Mouse (Mus musculus): ENCODE data around the gene Map3k3. TPM values are rescaled to one million over a fixed set of nuclear protein-coding genes. Genes with fewer than 3 reads are reported as not detected.
A peak's percentile ranks its signal among the peaks of the same experiment; 100 is the strongest.
"Not testable (repeated sequence)": the region's sequence is repeated elsewhere in the genome, so short reads cannot be mapped to it uniquely, and the experiment has no call there.

The Map3k3 gene
- total and polyA plus RNA-seq, 3 experiments, result 28.8 to 34.1 (median 32.3) TPM

DNA sequence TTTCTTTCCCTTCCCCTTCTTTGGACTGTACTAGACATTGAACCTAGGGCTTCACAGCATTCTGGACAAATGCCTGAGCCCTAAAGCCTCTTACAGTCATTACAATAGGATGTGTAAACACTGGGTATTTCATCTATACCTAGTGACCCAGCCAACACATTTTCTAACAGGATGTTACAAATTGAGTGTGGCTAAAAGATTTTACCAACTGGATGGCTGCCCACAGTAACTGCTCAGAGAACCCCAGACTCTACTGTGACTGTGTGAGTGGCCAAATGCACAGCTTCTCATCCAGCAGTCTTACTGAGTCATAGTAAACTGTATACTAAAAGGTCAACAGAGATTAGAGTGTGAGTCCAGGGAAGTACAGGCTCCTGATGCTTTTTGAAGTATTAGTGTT, 110.9 kb downstream of the Map3k3 start:
- dilution Hi-C loops (cut with MboI; ENCODE audit: extremely low pct_ligation_motif_present, extremely low pct_unique_long_range_greater_than_20kb, low sequenced_read_pairs) (no loop called here), in situ Hi-C loops (cut with MboI; ENCODE audit: low pct_ligation_motif_present, low pct_unique_long_range_greater_than_20kb, low sequenced_read_pairs) (no loop called here)
- H3K36me3 ChIP-seq (replicated peaks in 1 of 2; ENCODE audit: control insufficient read depth in 1 of 2, insufficient read depth in 1 of 2, low read length in 1 of 2), result peaks cover 20 to 43% of the 10 kb centered on the region in 2 experiments
- H3K4me1 ChIP-seq (ENCODE audit: control insufficient read depth in 1 of 2, insufficient read depth in 2 of 2), result peaks cover 6 to 57% of the 10 kb centered on the region in 2 experiments
- H3K27me3 ChIP-seq (replicated peaks), result no peaks in the 10 kb centered on the region
- H3K9ac ChIP-seq (ENCODE audit: insufficient read depth, low read depth), result no peak overlapping the region
- no peaks in the 10 kb centered on the region for H3K9me3 ChIP-seq (replicated peaks; ENCODE audit: low read length)
- H3K4me2 ChIP-seq (ENCODE audit: insufficient read depth, low read depth, poor library complexity, severe bottlenecking), result no peak overlapping the region
- no peak for DNase-seq (ENCODE audit: extremely low read depth)
- no peak overlapping the region for H3K27ac ChIP-seq (ENCODE audit: insufficient read depth, low read depth)
- 0 out of 2 replicates have a peak, but pooled peaks cover 4% of the 10 kb centered on the region for H3K79me2 ChIP-seq (replicated peaks; ENCODE audit: control insufficient read depth, extremely low read depth, insufficient read depth, poor library complexity, severe bottlenecking)
- no peak for TF ChIP-seq RCOR1 (conservative IDR thresholded peaks at IDR 0.05; ENCODE audit: low read depth, low read length)
- no peak for TF ChIP-seq RAD21 (IDR thresholded peaks at IDR 0.05; ENCODE audit: low read depth, low read length)
- no peak overlapping the region for H3K4me3 ChIP-seq (replicated peaks in 1 of 3; ENCODE audit: low read depth in 2 of 3, low read length in 2 of 3, poor library complexity in 1 of 3)

DNA sequence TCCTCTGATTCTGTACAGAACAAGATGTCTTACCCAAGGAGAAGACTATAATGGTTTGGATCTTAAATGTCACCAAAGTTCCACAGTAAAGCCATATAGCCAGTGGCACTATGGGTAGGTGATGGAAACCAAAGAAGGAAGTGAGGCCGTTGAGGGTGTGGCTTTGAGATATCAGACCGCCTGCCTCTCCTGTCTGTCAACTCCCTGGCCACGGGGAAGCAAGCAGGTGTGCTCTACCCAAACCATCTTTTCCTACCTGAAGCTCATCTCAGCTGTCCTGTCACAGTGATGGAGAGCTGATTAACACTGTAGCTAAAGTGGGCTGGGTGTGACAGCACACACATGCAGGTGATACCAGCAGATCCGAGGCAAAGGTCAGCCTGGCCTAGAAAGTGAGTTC, 113.9 kb downstream of the Map3k3 start:
- Histone ChIP-seq H3K79me2 (replicated peaks; ENCODE audit: control insufficient read depth, extremely low read depth, insufficient read depth, poor library complexity, severe bottlenecking) (peaks cover 8% of the 10 kb centered on the region), H3K4me2 (ENCODE audit: insufficient read depth, low read depth, poor library complexity, severe bottlenecking) (no peak overlapping the region), H3K9me3 (replicated peaks; ENCODE audit: low read length) (no peaks in the 10 kb centered on the region), H3K36me3 (replicated peaks in 1 of 2; ENCODE audit: control insufficient read depth in 1 of 2, insufficient read depth in 1 of 2, low read length in 1 of 2) (peaks cover 31 to 53% of the 10 kb centered on the region in 2 experiments), H3K27ac (ENCODE audit: insufficient read depth, low read depth) (no peak overlapping the region), H3K9ac (ENCODE audit: insufficient read depth, low read depth) (no peak overlapping the region), H3K4me3 (replicated peaks in 1 of 3; ENCODE audit: low read depth in 2 of 3, low read length in 2 of 3, poor library complexity in 1 of 3) (no peak overlapping the region), H3K27me3 (replicated peaks) (no peaks in the 10 kb centered on the region), H3K4me1 (ENCODE audit: control insufficient read depth in 1 of 2, insufficient read depth in 2 of 2) (peaks cover 10 to 72% of the 10 kb centered on the region in 2 experiments)
- TF ChIP-seq TCF12 (IDR thresholded peaks at IDR 0.05; ENCODE audit: low read depth, low read length) (no peak), EP300 (IDR thresholded peaks at IDR 0.05; ENCODE audit: low read length) (no peak), USF1 (IDR thresholded peaks at IDR 0.05; ENCODE audit: low read depth, low read length) (no peak), USF2 (conservative IDR thresholded peaks at IDR 0.05; ENCODE audit: low read depth, low read length) (no peak), SIN3A (IDR thresholded peaks at IDR 0.05; ENCODE audit: low read length) (no peak), RCOR1 (conservative IDR thresholded peaks at IDR 0.05; ENCODE audit: low read depth, low read length) (no peak), JUND (conservative IDR thresholded peaks at IDR 0.05; ENCODE audit: low read depth, low read length) (no peak), E2F4 (IDR thresholded peaks at IDR 0.05; ENCODE audit: insufficient replicate concordance, low read depth, low read length) (no peak), NELFE (IDR thresholded peaks at IDR 0.05; ENCODE audit: low read depth, low read length) (no peak), TBP (conservative IDR thresholded peaks at IDR 0.05; ENCODE audit: low read depth, low read length) (no peak), IRF4 (IDR thresholded peaks at IDR 0.05; ENCODE audit: low read depth, low read length) (no peak), POLR2AphosphoS2 (IDR thresholded peaks at IDR 0.05; ENCODE audit: low read depth, low read length) (no peak), PAX5 (IDR thresholded peaks at IDR 0.05; ENCODE audit: low read length) (no peak)
- DNase-seq (ENCODE audit: extremely low read depth), result peak; percentile 38
- dilution Hi-C loops (cut with MboI; ENCODE audit: extremely low pct_ligation_motif_present, extremely low pct_unique_long_range_greater_than_20kb, low sequenced_read_pairs) (no loop called here), in situ Hi-C loops (cut with MboI; ENCODE audit: low pct_ligation_motif_present, low pct_unique_long_range_greater_than_20kb, low sequenced_read_pairs) (no loop called here)

DNA sequence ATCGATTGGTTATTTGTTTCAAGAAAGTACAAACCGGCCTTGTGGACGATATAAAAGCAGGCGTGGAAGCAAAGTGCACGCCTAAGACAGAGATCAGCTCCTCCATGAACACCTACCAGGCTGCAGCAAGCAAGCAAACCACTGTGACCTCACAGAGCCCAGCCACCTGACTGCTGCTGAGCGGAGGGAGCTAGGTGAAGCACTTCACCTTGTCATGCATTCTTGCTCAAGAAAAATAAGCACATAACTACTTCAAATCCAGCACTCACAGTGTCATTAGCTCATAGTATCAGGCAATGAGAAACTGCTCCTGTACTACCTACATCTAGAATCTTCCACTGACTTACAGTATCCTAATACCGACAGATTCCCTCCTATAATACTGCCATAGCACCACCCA, 115.6 kb downstream of the Map3k3 start:
- H3K27ac ChIP-seq (ENCODE audit: insufficient read depth, low read depth); DNase-seq (ENCODE audit: extremely low read depth); in situ Hi-C loops (cut with MboI; ENCODE audit: low pct_ligation_motif_present, low pct_unique_long_range_greater_than_20kb, low sequenced_read_pairs); H3K4me2 ChIP-seq (ENCODE audit: insufficient read depth, low read depth, poor library complexity, severe bottlenecking); H3K4me3 ChIP-seq (replicated peaks in 1 of 3; ENCODE audit: low read depth in 2 of 3, low read length in 2 of 3, poor library complexity in 1 of 3); dilution Hi-C loops (cut with MboI; ENCODE audit: extremely low pct_ligation_motif_present, extremely low pct_unique_long_range_greater_than_20kb, low sequenced_read_pairs); H3K9ac ChIP-seq (ENCODE audit: insufficient read depth, low read depth); H3K27me3 ChIP-seq (replicated peaks); H3K79me2 ChIP-seq (replicated peaks; ENCODE audit: control insufficient read depth, extremely low read depth, insufficient read depth, poor library complexity, severe bottlenecking); H3K9me3 ChIP-seq (replicated peaks; ENCODE audit: low read length): not testable (repeated sequence)
- H3K36me3 ChIP-seq (replicated peaks in 1 of 2; ENCODE audit: control insufficient read depth in 1 of 2, insufficient read depth in 1 of 2, low read length in 1 of 2), result peaks cover 45 to 68% of the 10 kb centered on the region in 2 experiments
- H3K4me1 ChIP-seq (ENCODE audit: control insufficient read depth in 1 of 2, insufficient read depth in 2 of 2), result peaks cover 10 to 67% of the 10 kb centered on the region in 2 experiments
